ENCODE assay signal across 8 mouse cellular contexts in genomic region chr11:96319910-96320309, GRCm38 (mm10). TPM values are rescaled to one million over a fixed set of nuclear protein-coding genes. Genes with fewer than 3 reads are reported as not detected.
DNase-seq lines count a peak whose midpoint lies in the region; ATAC-seq and TF ChIP-seq lines count a peak whose summit lies in the region.
"Had no signal": no experiment of that assay in that cellular context is flagged by ENCODE, and none has a peak within 500 bp of the region (broad histone marks: within the 10 kb centered on the region; RNA-seq: fewer than 3 reads in every experiment).

No protein-coding gene starts in this region.

- no peak for TF ChIP-seq POLR2A in CH12.LX (IDR thresholded peaks at IDR 0.05; ENCODE audit: low read depth, low read length)

- H3K9me3 ChIP-seq in CH12.LX (replicated peaks; ENCODE audit: low read length), result no peaks in the 10 kb centered on the region
- no peaks in the 10 kb centered on the region for H3K9me3 ChIP-seq in intestine, postnatal 0 days (ENCODE audit: control insufficient read depth)
- H3K9me3 ChIP-seq in lung, embryonic 16.5 days (ENCODE audit: control insufficient read depth, low read length), result no peaks in the 10 kb centered on the region
- H3K9me3 ChIP-seq in forebrain, embryonic 13.5 days (replicated peaks), result no peaks in the 10 kb centered on the region
- H3K9me3 ChIP-seq in forebrain, embryonic 16.5 days (ENCODE audit: control insufficient read depth, low read length), result no peaks in the 10 kb centered on the region

- peak overlapping the region in 1 of 3 experiments; percentile 76 for H3K4me3 ChIP-seq in CH12.LX (replicated peaks in 1 of 3; ENCODE audit: low read depth in 2 of 3, low read length in 2 of 3, poor library complexity in 1 of 3)
- H3K4me3 ChIP-seq in intestine, postnatal 0 days (ENCODE audit: low read depth, low read length), result peak overlapping the region; percentile 59
- H3K4me3 ChIP-seq in lung, embryonic 16.5 days (ENCODE audit: low read length), result peak overlapping the region; percentile 62
- no peak overlapping the region for H3K4me3 ChIP-seq in forebrain, embryonic 13.5 days
- no peak overlapping the region for H3K4me3 ChIP-seq in forebrain, embryonic 16.5 days (replicated peaks; ENCODE audit: low read length)

- TF ChIP-seq CTCF in CH12.LX (conservative IDR thresholded peaks at IDR 0.05 in 1 of 2, IDR thresholded peaks at IDR 0.05 in 1 of 2; ENCODE audit: low read depth in 2 of 2, low read length in 2 of 2), result no peak
- no peak for TF ChIP-seq CTCF in intestine, postnatal 0 days (IDR thresholded peaks at IDR 0.05; ENCODE audit: low read depth)

- no peak overlapping the region for H3K9ac ChIP-seq in CH12.LX (ENCODE audit: insufficient read depth, low read depth)
- peak overlapping the region; percentile 69 for H3K9ac ChIP-seq in intestine, postnatal 0 days (ENCODE audit: low read depth, low read length)
- peak overlapping the region; percentile 87 for H3K9ac ChIP-seq in lung, embryonic 16.5 days (ENCODE audit: low read length)
- H3K9ac ChIP-seq in forebrain, embryonic 13.5 days, result no peak overlapping the region
- no peak overlapping the region for H3K9ac ChIP-seq in forebrain, embryonic 16.5 days (replicated peaks; ENCODE audit: low read depth, low read length)

- H3K36me3 ChIP-seq in CH12.LX (replicated peaks in 1 of 2; ENCODE audit: control insufficient read depth in 1 of 2, insufficient read depth in 1 of 2, low read length in 1 of 2), result peaks cover 0 to 11% of the 10 kb centered on the region in 2 experiments
- H3K36me3 ChIP-seq in intestine, postnatal 0 days (ENCODE audit: control insufficient read depth, insufficient read depth), result no peaks in the 10 kb centered on the region
- no peaks in the 10 kb centered on the region for H3K36me3 ChIP-seq in lung, embryonic 16.5 days (ENCODE audit: control insufficient read depth, insufficient read depth, low read length)
- no peaks in the 10 kb centered on the region for H3K36me3 ChIP-seq in forebrain, embryonic 13.5 days (ENCODE audit: poor library complexity, severe bottlenecking)
- no peaks in the 10 kb centered on the region for H3K36me3 ChIP-seq in forebrain, embryonic 16.5 days (ENCODE audit: control insufficient read depth, insufficient read depth)

- H3K79me2 ChIP-seq in CH12.LX (replicated peaks; ENCODE audit: control insufficient read depth, extremely low read depth, insufficient read depth, poor library complexity, severe bottlenecking), result no peaks in the 10 kb centered on the region

- WGBS in intestine, postnatal 0 days, result 2% methylated on average over 29 of the region's 29 CpGs
- 0% methylated on average over 29 of the region's 29 CpGs for WGBS in lung, embryonic 16.5 days
- under 1% methylated on average over 29 of the region's 29 CpGs for WGBS in forebrain, embryonic 13.5 days
- under 1% methylated on average over 29 of the region's 29 CpGs for whole genome bisulfite sequencing in forebrain, embryonic 16.5 days

- in situ Hi-C loops in CH12.LX (cut with MboI; ENCODE audit: low pct_ligation_motif_present, low pct_unique_long_range_greater_than_20kb, low sequenced_read_pairs), result loop anchor here (25.0 kb wide), 1 partner anchor 217 kb away; no protein-coding TSS in a partner anchor

- H3K27me3 ChIP-seq in CH12.LX (replicated peaks), result peaks cover 14% of the 10 kb centered on the region
- peaks cover 28% of the 10 kb centered on the region; the same call in 1 of the 2 replicates for H3K27me3 ChIP-seq in intestine, postnatal 0 days (replicated peaks; ENCODE audit: control insufficient read depth, insufficient read depth, low read length)
- peaks cover 26% of the 10 kb centered on the region for H3K27me3 ChIP-seq in lung, embryonic 16.5 days (ENCODE audit: control insufficient read depth, insufficient read depth, low read depth, low read length)
- H3K27me3 ChIP-seq in forebrain, embryonic 13.5 days, result peaks cover 100% of the 10 kb centered on the region
- peaks cover 98% of the 10 kb centered on the region for H3K27me3 ChIP-seq in forebrain, embryonic 16.5 days (replicated peaks; ENCODE audit: control insufficient read depth, insufficient read depth, low read length)

- DNase-seq in CH12.LX (ENCODE audit: extremely low read depth) (no peak), adipocyte (ENCODE audit: low spot score) (peak; percentile 44)
- DNase-seq in spleen, postnatal 14 days (ENCODE audit: low spot score in 2 of 2), result no peak

- no peak for ATAC-seq in intestine, postnatal 0 days
- peak; percentile 10 for ATAC-seq in lung, embryonic 16.5 days (ENCODE audit: low read depth)
- ATAC-seq in forebrain, embryonic 13.5 days, result no peak
- ATAC-seq in forebrain, embryonic 16.5 days, result no peak

- dilution Hi-C loops in CH12.LX (cut with MboI; ENCODE audit: extremely low pct_ligation_motif_present, extremely low pct_unique_long_range_greater_than_20kb, low sequenced_read_pairs), result no loop called here

- no peak for TF ChIP-seq EP300 in CH12.LX (IDR thresholded peaks at IDR 0.05; ENCODE audit: low read length)

- peaks cover 4 to 15% of the 10 kb centered on the region in 2 experiments; a peak in 2 of 4 replicates for H3K4me1 ChIP-seq in CH12.LX (ENCODE audit: control insufficient read depth in 1 of 2, insufficient read depth in 2 of 2)
- no peaks in the 10 kb centered on the region for H3K4me1 ChIP-seq in intestine, postnatal 0 days (replicated peaks; ENCODE audit: control insufficient read depth, insufficient read depth, low read length)
- H3K4me1 ChIP-seq in lung, embryonic 16.5 days (replicated peaks; ENCODE audit: control insufficient read depth, insufficient read depth, low read length), result no peaks in the 10 kb centered on the region
- H3K4me1 ChIP-seq in forebrain, embryonic 13.5 days, result no peaks in the 10 kb centered on the region
- no peaks in the 10 kb centered on the region for H3K4me1 ChIP-seq in forebrain, embryonic 16.5 days (replicated peaks; ENCODE audit: control insufficient read depth, insufficient read depth, low read length)

- 0 out of 2 replicates have a peak overlapping the region, but pooled peaks have one; percentile 68 for H3K4me2 ChIP-seq in CH12.LX (ENCODE audit: insufficient read depth, low read depth, poor library complexity, severe bottlenecking)
- H3K4me2 ChIP-seq in intestine, postnatal 0 days (replicated peaks; ENCODE audit: low read depth), result peak overlapping the region; percentile 83
- H3K4me2 ChIP-seq in lung, embryonic 16.5 days (ENCODE audit: low read depth, low read length), result peak overlapping the region; percentile 79
- no peak overlapping the region for H3K4me2 ChIP-seq in forebrain, embryonic 13.5 days
- H3K4me2 ChIP-seq in forebrain, embryonic 16.5 days (ENCODE audit: low read length), result no peak overlapping the region

- no peak overlapping the region for H3K27ac ChIP-seq in CH12.LX (ENCODE audit: insufficient read depth, low read depth)
- peak overlapping the region; percentile 94 for H3K27ac ChIP-seq in intestine, postnatal 0 days (ENCODE audit: low read depth, low read length)
- H3K27ac ChIP-seq in lung, embryonic 16.5 days (ENCODE audit: low read length), result peak overlapping the region; percentile 97
- H3K27ac ChIP-seq in forebrain, embryonic 13.5 days, result no peak overlapping the region
- no peak overlapping the region for H3K27ac ChIP-seq in forebrain, embryonic 16.5 days (ENCODE audit: low read length)

- no peak for TF ChIP-seq RAD21 in CH12.LX (IDR thresholded peaks at IDR 0.05; ENCODE audit: low read depth, low read length)

RNA-seq across cellular contexts. Expression of gene Hoxb4, which starts 1.8 kb away (rescaled TPM):
- 2.9 and 3.3 TPM in 2 replicates for total RNA-seq in CH12.LX (2012; rRNA removed)
- total RNA-seq in CH12.LX (2014; rRNA removed), result 2.5 and 2.7 TPM in 2 replicates
- 5.5 and 5.6 TPM in 2 replicates for polyA plus RNA-seq in CH12.LX (2012; ENCODE audit: insufficient read length, low read depth)
- 1.1 and 1.5 TPM in 2 replicates for polyA plus RNA-seq in intestine, postnatal 0 days (2015; fragmentation: Nextera tagmentation; extraction: Ambion mirVana)
- polyA plus RNA-seq in lung, embryonic 16.5 days (2015; fragmentation: Nextera tagmentation; extraction: Ambion mirVana), result 3.4 TPM in 2 replicates
- polyA plus RNA-seq in forebrain, embryonic 13.5 days (2015; fragmentation: Nextera tagmentation; extraction: Ambion mirVana), result not detected in 2 replicates
- polyA plus RNA-seq in forebrain, embryonic 16.5 days (2015; fragmentation: Nextera tagmentation; extraction: Ambion mirVana), result not detected in 2 replicates

RNA-seq across cellular contexts. Expression of gene Hoxb3, which starts 3.2 kb away (rescaled TPM):
- 0.08 and 0.21 TPM in 2 replicates for total RNA-seq in CH12.LX (2012; rRNA removed)
- total RNA-seq in CH12.LX (2014; rRNA removed), result 0.07 TPM in 1 of 2 replicates, not detected in the other
- 0.29 and 0.59 TPM in 2 replicates for polyA plus RNA-seq in CH12.LX (2012; ENCODE audit: insufficient read length, low read depth)
- polyA plus RNA-seq in intestine, postnatal 0 days (2015; fragmentation: Nextera tagmentation; extraction: Ambion mirVana), result 1.1 and 1.3 TPM in 2 replicates
- 2.1 and 2.6 TPM in 2 replicates for polyA plus RNA-seq in lung, embryonic 16.5 days (2015; fragmentation: Nextera tagmentation; extraction: Ambion mirVana)
- not detected in 2 replicates for polyA plus RNA-seq in forebrain, embryonic 13.5 days (2015; fragmentation: Nextera tagmentation; extraction: Ambion mirVana)
- not detected in 2 replicates for polyA plus RNA-seq in forebrain, embryonic 16.5 days (2015; fragmentation: Nextera tagmentation; extraction: Ambion mirVana)

RNA-seq across cellular contexts. Expression of gene Hoxb5, which starts 16.8 kb away (rescaled TPM):
- total RNA-seq in CH12.LX (2012; rRNA removed) (0.04 and 0.08 TPM in 2 replicates), CH12.LX (2014; rRNA removed) (not detected in 2 replicates)
- polyA plus RNA-seq in CH12.LX (2012; ENCODE audit: insufficient read length, low read depth), result 0.13 TPM in 1 of 2 replicates, not detected in the other
- 14.7 and 15.8 TPM in 2 replicates for polyA plus RNA-seq in intestine, postnatal 0 days (2015; fragmentation: Nextera tagmentation; extraction: Ambion mirVana)
- polyA plus RNA-seq in lung, embryonic 16.5 days (2015; fragmentation: Nextera tagmentation; extraction: Ambion mirVana), result 39.2 and 46.6 TPM in 2 replicates
- 0.09 TPM in 1 of 2 replicates, not detected in the other for polyA plus RNA-seq in forebrain, embryonic 13.5 days (2015; fragmentation: Nextera tagmentation; extraction: Ambion mirVana)
- not detected in 2 replicates for polyA plus RNA-seq in forebrain, embryonic 16.5 days (2015; fragmentation: Nextera tagmentation; extraction: Ambion mirVana)
- total RNA-seq: neutrophil, adult 5-6 weeks had no signal

RNA-seq across cellular contexts. Expression of gene Hoxb6, which starts 27.6 kb away (rescaled TPM):
- total RNA-seq in CH12.LX (2012; rRNA removed) (0.34 and 1.1 TPM in 2 replicates), CH12.LX (2014; rRNA removed) (0.12 TPM in 1 of 2 replicates, not detected in the other)
- 0.31 and 0.53 TPM in 2 replicates for polyA plus RNA-seq in CH12.LX (2012; ENCODE audit: insufficient read length, low read depth)
- 5.7 and 6.4 TPM in 2 replicates for polyA plus RNA-seq in intestine, postnatal 0 days (2015; fragmentation: Nextera tagmentation; extraction: Ambion mirVana)
- polyA plus RNA-seq in lung, embryonic 16.5 days (2015; fragmentation: Nextera tagmentation; extraction: Ambion mirVana), result 8.8 and 11.6 TPM in 2 replicates
- polyA plus RNA-seq in forebrain, embryonic 13.5 days (2015; fragmentation: Nextera tagmentation; extraction: Ambion mirVana), result not detected in 2 replicates
- not detected in 2 replicates for polyA plus RNA-seq in forebrain, embryonic 16.5 days (2015; fragmentation: Nextera tagmentation; extraction: Ambion mirVana)
- total RNA-seq: neutrophil, adult 5-6 weeks had no signal

RNA-seq across cellular contexts. Expression of gene Hoxb2, which starts 30.4 kb away (rescaled TPM):
- total RNA-seq in CH12.LX (2012; rRNA removed) (not detected in 2 replicates), CH12.LX (2014; rRNA removed) (not detected in 2 replicates)
- polyA plus RNA-seq in CH12.LX (2012; ENCODE audit: insufficient read length, low read depth), result not detected in 2 replicates
- 8.4 and 9.4 TPM in 2 replicates for polyA plus RNA-seq in intestine, postnatal 0 days (2015; fragmentation: Nextera tagmentation; extraction: Ambion mirVana)
- 20.1 and 24.0 TPM in 2 replicates for polyA plus RNA-seq in lung, embryonic 16.5 days (2015; fragmentation: Nextera tagmentation; extraction: Ambion mirVana)
- polyA plus RNA-seq in forebrain, embryonic 13.5 days (2015; fragmentation: Nextera tagmentation; extraction: Ambion mirVana), result not detected in 2 replicates
- not detected in 2 replicates for polyA plus RNA-seq in forebrain, embryonic 16.5 days (2015; fragmentation: Nextera tagmentation; extraction: Ambion mirVana)
- total RNA-seq: neutrophil, adult 5-6 weeks had no signal

Comparison
In these comparisons a context has a peak if more than half of its experiments do, and no peak if none do; other contexts are left out.
1. H3K27ac ChIP-seq: peak in intestine, postnatal 0 days (single experiment) and lung, embryonic 16.5 days (single experiment); none in CH12.LX (single experiment), forebrain, embryonic 13.5 days (single experiment) and forebrain, embryonic 16.5 days (single experiment).
2. H3K4me2 ChIP-seq: peak in CH12.LX (single experiment), intestine, postnatal 0 days (single experiment) and lung, embryonic 16.5 days (single experiment); none in forebrain, embryonic 13.5 days (single experiment) and forebrain, embryonic 16.5 days (single experiment).
3. H3K4me3 ChIP-seq: peak in intestine, postnatal 0 days (single experiment) and lung, embryonic 16.5 days (single experiment); none in forebrain, embryonic 13.5 days (single experiment) and forebrain, embryonic 16.5 days (single experiment).
4. H3K9ac ChIP-seq: peak in intestine, postnatal 0 days (single experiment) and lung, embryonic 16.5 days (single experiment); none in CH12.LX (single experiment), forebrain, embryonic 13.5 days (single experiment) and forebrain, embryonic 16.5 days (single experiment).
5. RNA of gene Hoxb5, which starts 16.8 kb away (polyA plus RNA-seq): 39.2 to 46.6 TPM in lung, embryonic 16.5 days and 14.7 to 15.8 TPM in intestine, postnatal 0 days; 0.13 TPM in CH12.LX, 0.09 TPM in forebrain, embryonic 13.5 days and not detected in forebrain, embryonic 16.5 days; every median in the first group is over 10 times any median in the second.